Mouse (Mus musculus): ENCODE data around the gene Sdc1. TPM values are rescaled to one million over a fixed set of nuclear protein-coding genes. Genes with fewer than 3 reads are reported as not detected.

Sdc1 gene
- total and polyA plus RNA-seq, 2 experiments from 2014 or later: 14.0 to 17.1 TPM

- ATAC-seq (no peak), DNase-seq (ENCODE audit: low spot score) (peak; percentile 23)
- Histone ChIP-seq H3K36me3 (ENCODE audit: insufficient read depth, low read length) (no peaks in the 10 kb centered on the region), H3K9ac (replicated peaks; ENCODE audit: low read length) (no peak overlapping the region), H3K27ac (no peak overlapping the region), H3K4me1 (ENCODE audit: insufficient read depth, low read length) (no peaks in the 10 kb centered on the region), H3K9me3 (ENCODE audit: low read length) (no peaks in the 10 kb centered on the region), H3K4me2 (ENCODE audit: low read depth, low read length) (no peak overlapping the region), H3K27me3 (ENCODE audit: insufficient read depth, low read length) (no peaks in the 10 kb centered on the region), H3K4me3 (ENCODE audit: low read length) (no peak overlapping the region)
- no peak for TF ChIP-seq CTCF (IDR thresholded peaks at IDR 0.05; ENCODE audit: low read depth)
- 53% methylated on average over 6 of the region's 6 CpGs for WGBS
Observed at GRCm38 (mm10) chr12:8830967-8831635, 60.0 kb downstream of the Sdc1 start.

GRCm38 (mm10) chr12:8831710-8832109 lies 60.6 kb downstream of the Sdc1 start:
- ATAC-seq: no peak
- Histone ChIP-seq H3K4me3 (ENCODE audit: low read length) (no peak overlapping the region), H3K4me2 (ENCODE audit: low read depth, low read length) (no peak overlapping the region), H3K27ac (no peak overlapping the region), H3K9ac (replicated peaks; ENCODE audit: low read length) (no peak overlapping the region), H3K36me3 (ENCODE audit: insufficient read depth, low read length) (no peaks in the 10 kb centered on the region), H3K27me3 (ENCODE audit: insufficient read depth, low read length) (no peaks in the 10 kb centered on the region), H3K4me1 (ENCODE audit: insufficient read depth, low read length) (no peaks in the 10 kb centered on the region), H3K9me3 (ENCODE audit: low read length) (no peaks in the 10 kb centered on the region)
- WGBS: 78% methylated on average over 6 of the region's 6 CpGs
- no peak for DNase-seq (ENCODE audit: low spot score)
- no peak for TF ChIP-seq CTCF (IDR thresholded peaks at IDR 0.05; ENCODE audit: low read depth)

GRCm38 (mm10) chr12:8840782-8841325 lies 69.7 kb downstream of the Sdc1 start:
- DNase-seq (ENCODE audit: low spot score) (no peak), ATAC-seq (no peak)
- Histone ChIP-seq H3K27me3 (ENCODE audit: insufficient read depth, low read length) (no peaks in the 10 kb centered on the region), H3K27ac (no peak overlapping the region), H3K4me3 (ENCODE audit: low read length) (no peak overlapping the region), H3K9ac (replicated peaks; ENCODE audit: low read length) (no peak overlapping the region), H3K4me2 (ENCODE audit: low read depth, low read length) (no peak overlapping the region), H3K4me1 (ENCODE audit: insufficient read depth, low read length) (no peaks in the 10 kb centered on the region), H3K36me3 (ENCODE audit: insufficient read depth, low read length) (no peaks in the 10 kb centered on the region), H3K9me3 (ENCODE audit: low read length) (no peaks in the 10 kb centered on the region)
- no peak for TF ChIP-seq CTCF (IDR thresholded peaks at IDR 0.05; ENCODE audit: low read depth)
- WGBS: 76% methylated on average over 7 of the region's 7 CpGs

- TF ChIP-seq CTCF (IDR thresholded peaks at IDR 0.05; ENCODE audit: low read depth): no peak
- Histone ChIP-seq H3K4me1 (ENCODE audit: insufficient read depth, low read length) (no peaks in the 10 kb centered on the region), H3K9me3 (ENCODE audit: low read length) (no peaks in the 10 kb centered on the region), H3K27me3 (ENCODE audit: insufficient read depth, low read length) (no peaks in the 10 kb centered on the region), H3K36me3 (ENCODE audit: insufficient read depth, low read length) (no peaks in the 10 kb centered on the region), H3K4me3 (ENCODE audit: low read length) (no peak overlapping the region), H3K9ac (replicated peaks; ENCODE audit: low read length) (no peak overlapping the region), H3K4me2 (ENCODE audit: low read depth, low read length) (no peak overlapping the region), H3K27ac (no peak overlapping the region)
- no peak for DNase-seq (ENCODE audit: low spot score)
- WGBS: 87% methylated on average over 7 of the region's 7 CpGs
- ATAC-seq: no peak
Observed at GRCm38 (mm10) chr12:8842725-8843124, 71.6 kb downstream of the Sdc1 start.

Other genes with a start within 250 kb of the Sdc1 start
- not detected in 2 replicates for gene Slc7a15, start 172.3 kb upstream of the Sdc1 start, total RNA-seq (2014; rRNA removed)
- 0.09 TPM in 1 of 2 replicates, not detected in the other for gene Slc7a15, start 172.3 kb upstream of the Sdc1 start, polyA plus RNA-seq (2015; fragmentation: Nextera tagmentation; extraction: Ambion mirVana)
- gene Pum2, start 97.2 kb upstream of the Sdc1 start, total RNA-seq (2014; rRNA removed): 118 and 133 TPM in 2 replicates
- 31.1 and 34.5 TPM in 2 replicates for gene Pum2, start 97.2 kb upstream of the Sdc1 start, polyA plus RNA-seq (2015; fragmentation: Nextera tagmentation; extraction: Ambion mirVana)
- 185 and 196 TPM in 2 replicates for gene Laptm4a, start 150.3 kb downstream of the Sdc1 start, total RNA-seq (2014; rRNA removed)
- 289 and 299 TPM in 2 replicates for gene Laptm4a, start 150.3 kb downstream of the Sdc1 start, polyA plus RNA-seq (2015; fragmentation: Nextera tagmentation; extraction: Ambion mirVana)
- gene Matn3, start 176.6 kb downstream of the Sdc1 start, total RNA-seq (2014; rRNA removed): 0.04 and 0.31 TPM in 2 replicates
- 0.08 and 0.10 TPM in 2 replicates for gene Matn3, start 176.6 kb downstream of the Sdc1 start, polyA plus RNA-seq (2015; fragmentation: Nextera tagmentation; extraction: Ambion mirVana)
- gene Wdr35, start 202.6 kb downstream of the Sdc1 start, total RNA-seq (2014; rRNA removed): 13.2 and 16.4 TPM in 2 replicates
- gene Wdr35, start 202.6 kb downstream of the Sdc1 start, polyA plus RNA-seq (2015; fragmentation: Nextera tagmentation; extraction: Ambion mirVana): 19.8 and 20.3 TPM in 2 replicates

Measured in hindbrain, postnatal 0 days (tissue).